ENCODE assay signal across 13 mouse cellular contexts in genomic region chr9:15020561-15021080, GRCm38 (mm10).
"Had no signal": no experiment of that assay in that cellular context is flagged by ENCODE, and none has a peak within 500 bp of the region (broad histone marks: within the 10 kb centered on the region; RNA-seq: fewer than 3 reads in every experiment).

No protein-coding gene starts in this region.

- DNase-seq: kidney, adult 8-10 months; kidney, postnatal 10 days; kidney, postnatal 36 days; liver, embryonic 13.5 days; lung, adult 2 months; lung, postnatal 14 days; lung, postnatal 4 days; midbrain, embryonic 14.5 days; retina, postnatal 1 day; right cerebral cortex, postnatal 25 days; spleen, adult 18-20 months; thymus, adult 2 months; thymus, postnatal 14 days had no signal
